Mouse (Mus musculus): Measurements from ENCODE around the gene Pdzrn4. TPM values are rescaled to one million over a fixed set of nuclear protein-coding genes. Genes with fewer than 3 reads are reported as not detected.

The Pdzrn4 gene
- total and polyA plus RNA-seq, 2 experiments from 2014 or later, result 16.3 to 20.7 TPM

DNA sequence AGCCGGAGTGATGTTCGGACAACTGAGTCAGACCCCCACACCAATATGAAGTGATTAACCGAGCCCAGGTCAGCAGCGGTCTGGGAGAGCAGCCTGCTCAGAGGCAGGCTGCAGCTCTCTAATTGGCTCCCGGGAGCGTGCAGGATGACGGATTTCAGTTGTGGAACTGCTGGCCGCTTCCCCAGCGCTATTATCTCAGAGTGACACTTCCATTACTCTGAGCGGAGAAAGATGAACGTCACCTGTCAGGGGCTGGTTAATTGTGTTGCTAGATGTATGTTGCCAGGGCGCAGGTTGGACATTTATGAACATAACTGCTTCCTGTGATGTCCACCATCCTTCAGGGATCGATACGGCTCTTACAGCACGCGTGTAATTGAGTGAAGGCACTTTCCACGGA is 355.5 kb downstream of the Pdzrn4 start:
- DNase-seq (no peak), ATAC-seq (no peak)
- Histone ChIP-seq H3K9ac (no peak overlapping the region), H3K4me2 (ENCODE audit: low read depth) (peak overlapping the region; percentile 23; the same call in 1 of the 2 replicates), H3K36me3 (ENCODE audit: insufficient read depth) (no peaks in the 10 kb centered on the region), H3K4me1 (ENCODE audit: insufficient read depth) (no peaks in the 10 kb centered on the region), H3K9me3 (ENCODE audit: low read length) (no peaks in the 10 kb centered on the region), H3K27ac (ENCODE audit: low read depth, low read length) (no peak overlapping the region), H3K4me3 (ENCODE audit: low read depth, low read length) (no peak overlapping the region), H3K27me3 (ENCODE audit: insufficient read depth, low read length) (no peaks in the 10 kb centered on the region)
- TF ChIP-seq CTCF (IDR thresholded peaks at IDR 0.05; ENCODE audit: low read depth), result no peak
- WGBS, result 77% methylated on average over 17 of the region's 17 CpGs

DNA sequence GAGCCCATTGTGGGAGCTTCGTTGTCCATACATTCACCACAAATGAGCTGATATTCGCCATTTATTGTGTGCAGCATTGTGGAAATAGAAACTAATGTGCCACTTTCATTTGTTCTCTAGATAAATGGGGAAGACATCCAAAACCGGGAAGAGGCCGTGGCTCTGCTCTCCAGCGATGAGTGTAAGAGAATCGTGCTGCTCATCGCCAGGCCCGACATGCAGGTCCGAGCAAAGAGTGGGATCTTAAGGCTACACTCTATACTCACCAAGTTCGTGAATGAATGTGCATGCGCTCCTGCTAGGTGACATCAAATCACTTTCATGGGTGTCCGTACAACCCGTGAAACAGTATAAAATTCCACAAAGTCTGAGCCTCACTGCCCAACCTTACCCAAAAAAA is 355.9 kb downstream of the Pdzrn4 start:
- TF ChIP-seq CTCF (IDR thresholded peaks at IDR 0.05; ENCODE audit: low read depth), result no peak
- ATAC-seq, result no peak
- Histone ChIP-seq H3K4me2 (ENCODE audit: low read depth) (0 out of 2 replicates have a peak overlapping the region, but pooled peaks have one; percentile 23), H3K9ac (no peak overlapping the region), H3K9me3 (ENCODE audit: low read length) (no peaks in the 10 kb centered on the region), H3K27me3 (ENCODE audit: insufficient read depth, low read length) (no peaks in the 10 kb centered on the region), H3K4me3 (ENCODE audit: low read depth, low read length) (no peak overlapping the region), H3K4me1 (ENCODE audit: insufficient read depth) (no peaks in the 10 kb centered on the region; the same call in 1 of the 2 replicates), H3K27ac (ENCODE audit: low read depth, low read length) (no peak overlapping the region), H3K36me3 (ENCODE audit: insufficient read depth) (no peaks in the 10 kb centered on the region)
- WGBS, result 85% methylated on average over 13 of the region's 13 CpGs
- no peak for DNase-seq

DNA sequence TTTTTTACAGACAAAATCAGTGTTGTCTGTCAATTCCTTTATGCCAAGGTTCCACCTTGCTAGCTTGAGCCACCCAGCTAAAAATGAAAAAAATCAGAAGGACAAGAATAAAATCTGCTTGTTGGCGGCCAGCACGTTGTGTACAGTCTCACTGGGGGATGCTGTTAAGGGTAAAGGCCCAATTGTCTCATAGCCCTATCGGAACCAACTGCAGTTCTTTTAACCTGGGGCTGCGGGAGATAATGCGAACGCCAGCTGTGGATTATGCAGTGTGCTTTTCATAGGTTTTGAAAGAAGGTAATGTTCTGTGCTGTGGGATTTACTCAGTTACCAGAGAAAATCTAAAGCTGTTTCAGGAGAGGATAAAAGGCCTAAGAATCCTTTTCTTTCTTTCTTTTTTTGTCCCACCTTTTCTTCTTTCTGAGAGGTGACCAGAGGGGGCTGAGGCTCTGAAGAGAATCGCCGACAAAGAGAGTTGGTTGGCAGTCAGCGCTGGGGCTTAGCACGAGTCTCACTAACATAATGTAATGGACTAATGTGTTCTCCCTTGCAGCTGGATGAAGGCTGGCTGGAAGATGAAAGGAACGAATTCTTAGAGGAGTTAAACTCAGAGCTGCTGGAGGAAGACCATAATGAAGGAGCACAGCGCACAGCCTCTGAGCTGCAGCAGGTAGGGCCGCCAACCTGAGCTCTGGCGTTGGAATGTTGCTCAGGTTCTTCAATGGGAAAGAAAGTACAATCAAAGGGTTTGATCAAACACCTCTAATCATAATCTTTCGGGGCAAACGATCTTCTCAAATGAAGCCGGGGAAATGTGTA is 360.6 kb downstream of the Pdzrn4 start:
- Histone ChIP-seq H3K4me2 (ENCODE audit: low read depth) (peak overlapping the region; percentile 4; the same call in 1 of the 2 replicates), H3K27me3 (ENCODE audit: insufficient read depth, low read length) (no peaks in the 10 kb centered on the region), H3K4me1 (ENCODE audit: insufficient read depth) (no peaks in the 10 kb centered on the region; the same call in 1 of the 2 replicates), H3K27ac (ENCODE audit: low read depth, low read length) (no peak overlapping the region), H3K36me3 (ENCODE audit: insufficient read depth) (no peaks in the 10 kb centered on the region), H3K9me3 (ENCODE audit: low read length) (no peaks in the 10 kb centered on the region), H3K9ac (no peak overlapping the region), H3K4me3 (ENCODE audit: low read depth, low read length) (no peak overlapping the region)
- DNase-seq, result no peak
- ATAC-seq, result no peak
- no peak for TF ChIP-seq CTCF (IDR thresholded peaks at IDR 0.05; ENCODE audit: low read depth)
- 19% methylated on average over 17 of the region's 17 CpGs for WGBS

DNA sequence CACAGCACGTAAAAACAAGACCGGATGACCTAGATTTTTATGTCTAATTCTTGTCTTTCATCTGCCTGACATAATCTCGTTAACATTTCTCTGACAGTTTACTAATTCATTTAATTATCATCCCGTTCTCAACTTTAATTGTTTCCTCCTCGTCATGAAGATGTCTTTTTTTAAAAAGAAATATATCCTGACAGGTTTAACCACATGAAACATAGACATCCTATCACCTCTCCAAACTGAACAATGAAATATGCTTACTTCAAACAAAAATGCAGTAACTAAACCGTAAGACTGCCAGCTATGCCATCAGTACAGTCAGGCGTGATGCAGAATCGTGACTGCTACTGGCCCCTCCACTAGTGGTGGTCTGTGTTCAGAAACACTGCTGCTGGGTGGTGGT is 362.3 kb downstream of the Pdzrn4 start:
- WGBS, result 43% methylated on average over 8 of the region's 8 CpGs
- Histone ChIP-seq H3K36me3 (ENCODE audit: insufficient read depth) (no peaks in the 10 kb centered on the region), H3K4me2 (ENCODE audit: low read depth) (no peak overlapping the region), H3K27me3 (ENCODE audit: insufficient read depth, low read length) (no peaks in the 10 kb centered on the region), H3K9me3 (ENCODE audit: low read length) (no peaks in the 10 kb centered on the region), H3K4me3 (ENCODE audit: low read depth, low read length) (no peak overlapping the region), H3K4me1 (ENCODE audit: insufficient read depth) (no peaks in the 10 kb centered on the region; the same call in 1 of the 2 replicates), H3K27ac (ENCODE audit: low read depth, low read length) (no peak overlapping the region), H3K9ac (no peak overlapping the region)
- TF ChIP-seq CTCF (IDR thresholded peaks at IDR 0.05; ENCODE audit: low read depth), result no peak
- ATAC-seq (no peak), DNase-seq (no peak)

DNA sequence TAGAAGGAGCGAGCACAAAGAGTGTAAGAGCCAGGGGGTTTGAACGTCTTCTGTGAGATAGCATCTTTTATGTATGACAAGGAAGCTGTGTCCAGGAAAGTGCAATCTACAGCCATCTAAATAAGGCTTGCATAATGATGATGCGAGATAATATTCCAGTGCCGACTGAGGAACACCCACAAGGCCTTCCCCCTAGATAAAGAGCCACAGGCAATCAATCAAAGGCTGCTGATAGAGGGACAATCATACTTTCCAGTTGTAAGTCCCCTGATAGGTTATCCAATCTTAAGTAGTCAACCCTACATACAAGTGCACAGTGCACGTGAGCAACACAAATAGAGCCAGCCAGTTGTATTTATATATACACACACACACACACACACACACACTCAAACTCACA is 366.6 kb downstream of the Pdzrn4 start:
- H3K4me3 ChIP-seq (ENCODE audit: low read depth, low read length), result no peak overlapping the region
- no peak overlapping the region for H3K27ac ChIP-seq (ENCODE audit: low read depth, low read length)
- ATAC-seq, result no peak
- no peaks in the 10 kb centered on the region for H3K36me3 ChIP-seq (ENCODE audit: insufficient read depth)
- no peaks in the 10 kb centered on the region for H3K9me3 ChIP-seq (ENCODE audit: low read length)
- DNase-seq, result no peak
- WGBS, result 86% methylated on average over 5 of the region's 5 CpGs
- TF ChIP-seq CTCF (IDR thresholded peaks at IDR 0.05; ENCODE audit: low read depth), result no peak
- no peaks in the 10 kb centered on the region for H3K4me1 ChIP-seq (ENCODE audit: insufficient read depth)
- H3K9ac ChIP-seq, result no peak overlapping the region
- no peak overlapping the region for H3K4me2 ChIP-seq (ENCODE audit: low read depth)
- no peaks in the 10 kb centered on the region for H3K27me3 ChIP-seq (ENCODE audit: insufficient read depth, low read length)

DNA sequence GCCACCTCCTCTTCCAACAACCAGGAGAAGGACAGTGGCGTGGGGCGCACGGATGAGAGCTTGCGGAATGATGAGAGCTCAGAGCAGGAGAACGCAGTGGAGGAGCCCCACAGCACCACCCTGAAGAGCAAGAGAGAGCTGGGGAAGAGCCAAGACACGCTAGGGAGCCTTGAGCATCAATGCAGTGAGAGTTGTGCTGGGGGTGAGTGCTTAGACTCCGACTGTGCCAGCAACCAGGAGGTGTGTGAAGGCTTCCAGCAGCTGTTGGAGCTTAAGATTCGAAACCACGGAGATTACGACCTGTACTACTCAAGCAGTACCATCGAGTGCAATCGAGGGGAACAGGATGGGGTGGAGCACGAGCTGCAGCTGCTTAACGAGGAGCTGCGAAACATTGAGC is 372.9 kb downstream of the Pdzrn4 start:
- Histone ChIP-seq H3K4me1 (ENCODE audit: insufficient read depth) (no peaks in the 10 kb centered on the region), H3K4me3 (ENCODE audit: low read depth, low read length) (no peak overlapping the region), H3K27ac (ENCODE audit: low read depth, low read length) (no peak overlapping the region), H3K9me3 (ENCODE audit: low read length) (no peaks in the 10 kb centered on the region), H3K36me3 (ENCODE audit: insufficient read depth) (no peaks in the 10 kb centered on the region), H3K9ac (no peak overlapping the region), H3K27me3 (ENCODE audit: insufficient read depth, low read length) (no peaks in the 10 kb centered on the region), H3K4me2 (ENCODE audit: low read depth) (no peak overlapping the region)
- 76% methylated on average over 15 of the region's 15 CpGs for WGBS
- ATAC-seq (no peak), DNase-seq (no peak)
- TF ChIP-seq CTCF (IDR thresholded peaks at IDR 0.05; ENCODE audit: low read depth), result no peak

DNA sequence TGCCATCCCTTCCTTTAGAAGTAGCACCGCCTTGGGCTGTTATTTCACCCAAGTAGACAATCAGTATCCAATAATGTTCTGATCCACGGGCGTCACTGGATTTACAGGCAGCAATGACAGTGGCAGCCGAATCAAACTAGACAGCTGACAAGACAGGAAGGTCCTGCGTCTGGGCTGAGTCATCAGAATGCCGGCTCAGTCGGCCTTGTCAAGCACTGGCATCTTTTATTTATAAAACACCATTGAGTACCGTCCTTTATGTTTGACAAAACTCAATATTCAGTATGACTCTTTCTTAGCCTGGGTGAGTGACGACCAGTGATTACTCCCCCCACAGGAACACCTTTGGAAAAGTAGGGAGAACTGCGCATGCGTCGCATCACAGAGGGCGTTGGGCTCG is 391.4 kb downstream of the Pdzrn4 start:
- Histone ChIP-seq H3K36me3 (ENCODE audit: insufficient read depth) (no peaks in the 10 kb centered on the region), H3K27ac (ENCODE audit: low read depth, low read length) (no peak overlapping the region), H3K9me3 (ENCODE audit: low read length) (no peaks in the 10 kb centered on the region), H3K27me3 (ENCODE audit: insufficient read depth, low read length) (no peaks in the 10 kb centered on the region), H3K9ac (no peak overlapping the region), H3K4me3 (ENCODE audit: low read depth, low read length) (no peak overlapping the region), H3K4me2 (ENCODE audit: low read depth) (no peak overlapping the region), H3K4me1 (ENCODE audit: insufficient read depth) (0 out of 2 replicates have a peak, but pooled peaks cover 3% of the 10 kb centered on the region)
- WGBS, result 70% methylated on average over 14 of the region's 14 CpGs
- no peak for DNase-seq
- no peak for ATAC-seq
- no peak for TF ChIP-seq CTCF (IDR thresholded peaks at IDR 0.05; ENCODE audit: low read depth)
